Mouse (Mus musculus) limb, embryonic 11.5 days (tissue): ENCODE results near the gene Sec22b. TPM values are rescaled to one million over a fixed set of nuclear protein-coding genes. Genes with fewer than 3 reads are reported as not detected.

Source experiments
- ATAC-seq: fragments of 200-750 bp; cut with Nextera tagmentation; 2 replicates; pipeline ENCODE4 v1.8.0; 2017; ENCODE audit warnings: low read depth; ENCODE audit not compliant: insufficient number of reproducible peaks, low FRiP score, low TSS enrichment
- DNase-seq: peaks from one replicate; pipeline ENCODE4 v3.0.0-alpha.2; 2015; ENCODE audit warnings: low spot score
- H3K27ac ChIP-seq: fragments of 300-500 bp; sonication (generic); replicated peaks from 2 replicates; pipeline ENCODE4 v1.5.1; 2014; ENCODE audit warnings: low read depth, mild to moderate bottlenecking, low read length
- H3K27me3 ChIP-seq: fragments of 300-500 bp; sonication (generic); 2 replicates; pipeline ENCODE4 v1.6.1; 2014; ENCODE audit warnings: mild to moderate bottlenecking, low read length, mixed read lengths; ENCODE audit not compliant: control insufficient read depth, insufficient read depth
- H3K36me3 ChIP-seq: fragments of 300-500 bp; sonication (generic); 2 replicates; pipeline ENCODE4 v1.6.1; 2014; ENCODE audit warnings: mild to moderate bottlenecking, low read length, moderate library complexity, mixed read lengths; ENCODE audit not compliant: control insufficient read depth, insufficient read depth
- H3K4me1 ChIP-seq: fragments of 300-500 bp; sonication (generic); 2 replicates; pipeline ENCODE4 v1.6.1; 2014; ENCODE audit warnings: low read length, mixed read lengths; ENCODE audit not compliant: control insufficient read depth, insufficient read depth
- H3K4me2 ChIP-seq: fragments of 300-500 bp; sonication (generic); 2 replicates; pipeline ENCODE4 v1.6.1; 2014; ENCODE audit warnings: low read depth, mild to moderate bottlenecking, moderate library complexity; ENCODE audit not compliant: severe bottlenecking
- H3K4me3 ChIP-seq: fragments of 300-500 bp; sonication (generic); 2 replicates; pipeline ENCODE4 v1.5.1; 2014; ENCODE audit warnings: low read depth, low read length
- H3K9ac ChIP-seq: fragments of 300-500 bp; sonication (generic); 2 replicates; pipeline ENCODE4 v1.6.1; 2014; ENCODE audit warnings: mild to moderate bottlenecking, low read length
- H3K9me3 ChIP-seq: fragments of 300-500 bp; sonication (generic); 2 replicates; pipeline ENCODE4 v1.6.1; 2016; ENCODE audit warnings: low read length; ENCODE audit not compliant: control insufficient read depth
- WGBS: fragments of 180-500 bp; shearing (Covaris S2); extraction: QIAGEN DNeasy Blood & Tissue Kit; methylation state at CpG from one replicate; pipeline ENCODE4 v1.1.7; 2014; 5-methylcytosine and 5-hydroxymethylcytosine counted together
- polyA plus RNA-seq: library from polyadenylated mRNA; unstranded; fragments of >200 nt; fragmentation: Nextera tagmentation; extraction: Ambion mirVana; gene quantifications from 2 replicates; pipeline ENCODE4 v1.2.1, GENCODE M21; 2014

Gene Sec22b
- polyA plus RNA-seq, 1 experiment from 2014 or later, result 153 TPM

GRCm38 (mm10) chr3:97949946-97950345 is 49.0 kb downstream of the Sec22b start:
- no peaks in the 10 kb centered on the region for H3K9me3 ChIP-seq
- no peaks in the 10 kb centered on the region for H3K27me3 ChIP-seq
- ATAC-seq, result no peak
- H3K27ac ChIP-seq, result no peak overlapping the region
- WGBS, result 75% methylated on average over 5 of the region's 5 CpGs
- H3K4me3 ChIP-seq, result no peak overlapping the region
- no peak overlapping the region for H3K4me2 ChIP-seq
- no peaks in the 10 kb centered on the region for H3K4me1 ChIP-seq
- no peaks in the 10 kb centered on the region for H3K36me3 ChIP-seq
- DNase-seq, result no peak
- H3K9ac ChIP-seq, result no peak overlapping the region

GRCm38 (mm10) chr3:97951134-97951533 is 50.1 kb downstream of the Sec22b start:
- ATAC-seq (no peak), DNase-seq (no peak)
- Histone ChIP-seq H3K36me3 (no peaks in the 10 kb centered on the region), H3K9me3 (no peaks in the 10 kb centered on the region), H3K4me2 (no peak overlapping the region), H3K4me3 (no peak overlapping the region), H3K4me1 (no peaks in the 10 kb centered on the region), H3K9ac (no peak overlapping the region), H3K27me3 (no peaks in the 10 kb centered on the region), H3K27ac (no peak overlapping the region)
- 76% methylated on average over 3 of the region's 3 CpGs for WGBS

- H3K9me3 ChIP-seq, result no peaks in the 10 kb centered on the region
- H3K27me3 ChIP-seq, result no peaks in the 10 kb centered on the region
- H3K9ac ChIP-seq, result no peak overlapping the region
- no peak overlapping the region for H3K4me3 ChIP-seq
- no peak for ATAC-seq
- no peaks in the 10 kb centered on the region for H3K36me3 ChIP-seq
- no peak for DNase-seq
- 97% methylated on average over 2 of the region's 2 CpGs for WGBS
- no peaks in the 10 kb centered on the region for H3K4me1 ChIP-seq
- H3K27ac ChIP-seq, result no peak overlapping the region
- H3K4me2 ChIP-seq, result no peak overlapping the region
Observed at GRCm38 (mm10) chr3:97953196-97953595, 52.2 kb downstream of the Sec22b start.

GRCm38 (mm10) chr3:97956322-97956721 is 55.3 kb downstream of the Sec22b start:
- Histone ChIP-seq H3K27ac (no peak overlapping the region), H3K4me2 (no peak overlapping the region), H3K9me3 (no peaks in the 10 kb centered on the region), H3K36me3 (no peaks in the 10 kb centered on the region), H3K27me3 (no peaks in the 10 kb centered on the region), H3K9ac (no peak overlapping the region), H3K4me3 (no peak overlapping the region), H3K4me1 (peaks cover 4% of the 10 kb centered on the region; the same call in 1 of the 2 replicates)
- DNase-seq, result no peak
- 66% methylated on average over 6 of the region's 6 CpGs for WGBS
- no peak for ATAC-seq

- Histone ChIP-seq H3K27ac (no peak overlapping the region), H3K4me2 (no peak overlapping the region), H3K9me3 (no peaks in the 10 kb centered on the region), H3K4me3 (no peak overlapping the region), H3K9ac (no peak overlapping the region), H3K36me3 (no peaks in the 10 kb centered on the region), H3K4me1 (peaks cover 9% of the 10 kb centered on the region; the same call in 1 of the 2 replicates), H3K27me3 (no peaks in the 10 kb centered on the region)
- ATAC-seq (no peak), DNase-seq (no peak)
- 58% methylated on average over 1 of the region's 1 CpGs for WGBS
Observed at GRCm38 (mm10) chr3:97956926-97957325, 55.9 kb downstream of the Sec22b start.

GRCm38 (mm10) chr3:97960783-97961594 is 60.0 kb downstream of the Sec22b start:
- no peak overlapping the region for H3K27ac ChIP-seq
- no peak overlapping the region for H3K4me3 ChIP-seq
- peaks cover 18% of the 10 kb centered on the region for H3K4me1 ChIP-seq
- DNase-seq (no peak), ATAC-seq (no peak)
- H3K4me2 ChIP-seq, result no peak overlapping the region
- WGBS, result 72% methylated on average over 14 of the region's 14 CpGs
- no peaks in the 10 kb centered on the region for H3K27me3 ChIP-seq
- no peak overlapping the region for H3K9ac ChIP-seq
- H3K36me3 ChIP-seq, result no peaks in the 10 kb centered on the region
- H3K9me3 ChIP-seq, result no peaks in the 10 kb centered on the region

DNA sequence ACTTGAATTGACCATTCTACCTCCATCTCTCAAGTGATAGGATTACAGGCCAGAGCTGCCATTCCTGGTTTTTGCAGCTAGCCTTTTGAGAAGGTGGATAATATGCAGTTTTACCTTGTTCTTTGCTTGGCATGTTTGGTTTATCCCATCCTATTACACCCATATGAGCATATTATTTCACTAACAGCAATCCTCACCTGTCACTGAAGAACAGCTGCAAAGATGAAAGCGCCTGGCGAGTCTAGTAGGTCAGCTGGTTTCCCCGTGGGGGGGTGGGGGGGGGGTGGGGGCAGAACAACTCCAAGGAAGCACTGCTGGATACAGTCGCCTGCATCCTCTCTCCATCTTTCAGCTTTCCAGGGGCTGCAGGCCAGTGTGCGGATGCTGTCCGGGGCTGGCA is 61.0 kb downstream of the Sec22b start:
- ATAC-seq (no peak), DNase-seq (no peak)
- no peaks in the 10 kb centered on the region for H3K27me3 ChIP-seq
- H3K4me3 ChIP-seq, result no peak overlapping the region
- H3K9me3 ChIP-seq, result no peaks in the 10 kb centered on the region
- no peak overlapping the region for H3K9ac ChIP-seq
- H3K27ac ChIP-seq, result no peak overlapping the region
- peaks cover 18% of the 10 kb centered on the region for H3K4me1 ChIP-seq
- WGBS, result 66% methylated on average over 6 of the region's 6 CpGs
- H3K36me3 ChIP-seq, result no peaks in the 10 kb centered on the region
- no peak overlapping the region for H3K4me2 ChIP-seq

DNA sequence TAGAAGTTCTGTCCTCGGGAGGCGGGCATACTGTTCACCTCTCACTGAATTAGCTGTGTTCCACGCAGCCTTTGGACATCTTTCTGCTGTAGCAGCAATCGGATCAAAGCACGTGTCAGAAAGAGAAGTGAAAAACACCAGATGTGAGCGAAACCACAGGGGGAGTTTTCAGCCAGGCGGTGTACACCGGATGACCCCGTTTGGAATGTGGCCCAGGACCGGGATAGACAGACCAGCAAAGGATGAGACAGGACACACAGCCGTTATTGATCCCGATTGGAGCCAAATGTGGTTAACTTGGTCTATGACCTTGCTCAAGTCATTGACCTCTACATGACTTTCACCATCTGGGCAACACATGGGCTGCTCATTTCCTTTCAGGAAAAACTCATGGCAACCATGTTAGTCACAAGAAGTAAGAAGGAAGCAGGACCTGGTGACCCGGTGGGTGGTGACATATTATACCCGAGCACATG is 63.9 kb downstream of the Sec22b start:
- DNase-seq, result peak; percentile 79

More for the DNA sequence above, 63.9 kb downstream of the Sec22b start:
- Histone ChIP-seq H3K4me3 (no peak overlapping the region), H3K9ac (no peak overlapping the region), H3K4me1 (peaks cover 18% of the 10 kb centered on the region), H3K4me2 (no peak overlapping the region), H3K27me3 (no peaks in the 10 kb centered on the region), H3K27ac (peak overlapping the region; percentile 33; the same call in 1 of the 2 replicates), H3K9me3 (no peaks in the 10 kb centered on the region), H3K36me3 (no peaks in the 10 kb centered on the region)
- ATAC-seq, result peak; percentile 56; the same call in 1 of the 2 replicates
- WGBS, result 12% methylated on average over 14 of the region's 14 CpGs
